Mouse (Mus musculus): Measurements from ENCODE around the gene Olfr683.
"Not testable (repeated sequence)": the region's sequence is repeated elsewhere in the genome, so short reads cannot be mapped to it uniquely, and the experiment has no call there.

Gene Olfr683

DNA sequence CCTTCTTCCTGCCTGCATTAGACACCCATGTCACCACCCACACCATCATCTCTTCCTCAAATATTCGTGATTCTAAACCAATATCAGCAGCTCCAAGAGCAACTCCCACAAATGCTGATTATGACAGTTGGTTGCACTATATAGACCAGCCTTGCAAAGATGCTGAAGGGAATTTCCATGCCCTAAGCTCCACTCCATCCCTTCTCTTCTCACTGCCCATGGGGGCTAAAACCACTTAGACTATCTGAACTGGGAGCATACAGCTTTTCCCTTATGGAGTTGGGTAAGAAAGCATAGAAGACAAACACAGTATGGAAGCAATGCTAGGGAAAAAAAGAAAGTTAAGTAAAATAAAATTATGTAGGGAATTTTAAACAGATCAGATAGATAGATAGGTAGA, at the start of gene Olfr683:
TSS of gene Olfr683 (minus strand) at position 101 of the 400 bp plus-strand sequence.
- no peak for DNase-seq (ENCODE audit: low read depth, low spot score)

DNA sequence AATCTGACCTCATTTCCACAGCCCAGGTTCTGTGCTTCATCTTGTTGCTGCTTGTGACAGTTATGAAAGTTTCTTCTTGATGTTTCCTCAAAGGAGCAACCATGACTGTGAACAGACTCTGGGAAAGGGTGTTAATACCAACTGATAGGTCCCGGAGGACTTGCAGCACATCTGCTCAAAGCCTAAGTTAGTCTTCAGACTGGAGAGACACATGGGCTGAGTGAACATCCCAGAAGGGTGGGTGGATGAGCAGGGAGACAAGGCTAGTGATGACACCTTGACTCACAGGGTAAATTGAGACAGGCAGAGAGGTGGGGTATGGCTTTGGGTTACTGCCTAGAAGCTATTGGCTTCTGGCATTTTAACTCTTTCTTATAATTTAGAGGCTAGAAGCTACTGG, 39.1 kb upstream of the Olfr683 start, which contains the start of gene Olfr685:
TSS of gene Olfr685 (minus strand) at position 101 of the 400 bp plus-strand sequence.
- DNase-seq (ENCODE audit: low read depth, low spot score): no peak

DNA sequence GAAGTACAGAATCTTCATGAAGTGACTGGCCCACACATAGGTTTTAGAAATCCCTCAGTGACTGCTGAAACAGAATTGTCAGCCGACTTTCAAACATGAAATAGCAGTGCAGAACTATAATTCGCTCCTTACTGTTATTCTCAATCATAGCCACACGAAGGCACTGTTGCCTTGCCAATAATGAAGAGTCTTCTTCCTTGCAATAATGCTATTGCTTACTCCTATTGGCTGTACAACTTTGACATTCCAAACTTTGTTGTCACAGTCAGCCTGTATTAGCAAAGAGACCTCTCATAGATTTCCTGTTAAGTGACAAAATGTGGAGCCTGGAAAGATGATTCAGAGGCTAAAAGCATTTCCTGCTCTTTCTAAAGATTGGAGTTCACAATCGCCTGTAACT, 24.0 kb upstream of the Olfr683 start:
- DNase-seq (ENCODE audit: low read depth, low spot score): peak; percentile 66

DNA sequence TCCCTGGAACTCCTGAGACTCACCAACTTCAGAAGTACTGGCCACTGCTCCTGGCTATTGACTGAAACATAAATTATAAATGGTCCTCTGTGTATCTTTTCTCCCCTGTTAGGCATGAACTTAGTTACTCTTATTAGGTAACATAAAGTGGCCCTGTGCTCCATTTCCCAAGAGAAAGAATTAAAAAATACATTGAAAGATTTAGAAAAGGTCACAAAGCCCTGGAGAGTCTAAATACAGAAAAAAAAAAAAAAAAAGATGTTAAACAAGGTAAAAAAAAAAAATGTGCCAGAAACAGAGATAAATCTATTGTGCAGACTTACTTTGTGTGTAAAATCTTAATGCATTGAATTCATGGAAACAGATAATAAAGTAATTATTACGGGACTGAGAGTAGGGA, 16.7 kb upstream of the Olfr683 start, which contains the start of gene Olfr684:
TSS of gene Olfr684 (minus strand) at position 101 of the 400 bp plus-strand sequence.
- no peak for DNase-seq (ENCODE audit: low read depth, low spot score)

DNA sequence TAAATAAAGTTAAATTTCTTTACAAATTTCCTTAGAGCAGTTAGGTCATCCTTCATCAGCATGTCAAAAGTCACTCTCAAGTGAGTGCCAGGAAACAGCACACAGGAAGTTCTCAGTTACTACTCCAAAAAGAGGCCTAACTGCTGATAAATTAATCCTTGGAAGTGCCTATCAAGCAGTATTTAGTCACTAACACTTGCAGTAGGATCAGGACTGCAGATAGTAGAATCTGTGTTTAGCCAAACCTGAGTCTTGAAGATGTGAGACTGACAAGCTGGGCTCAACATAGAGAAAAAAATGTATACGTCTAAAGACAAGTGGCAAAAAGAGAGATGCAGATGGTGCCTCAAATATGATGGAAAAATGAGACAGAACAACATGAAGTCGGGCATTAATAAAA, 5.5 kb downstream of the Olfr683 start:
- DNase-seq (ENCODE audit: low read depth, low spot score): no peak

DNA sequence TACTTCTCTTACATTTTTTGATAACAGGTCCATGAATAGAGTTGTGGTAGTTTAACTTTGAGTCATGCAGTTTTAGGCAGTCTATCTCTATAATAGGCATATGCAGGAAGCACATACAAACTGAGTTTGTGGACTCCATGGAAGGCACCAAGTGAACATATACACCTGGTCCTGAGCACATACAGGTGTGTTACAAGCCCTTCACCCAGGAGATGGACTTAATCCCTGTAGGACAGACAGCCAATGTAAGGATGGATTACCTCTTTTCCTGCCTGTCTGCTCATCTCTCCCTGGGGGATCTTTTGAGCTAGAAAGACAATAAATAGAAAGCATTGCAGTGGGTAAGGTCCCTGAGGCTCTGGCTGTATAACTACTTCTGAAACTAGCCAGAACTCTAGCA, 30.3 kb downstream of the Olfr683 start, which contains the start of gene Olfr681:
TSS of gene Olfr681 (plus strand) at position 301 of the 400 bp plus-strand sequence.
- DNase-seq (ENCODE audit: low read depth, low spot score): no peak

DNA sequence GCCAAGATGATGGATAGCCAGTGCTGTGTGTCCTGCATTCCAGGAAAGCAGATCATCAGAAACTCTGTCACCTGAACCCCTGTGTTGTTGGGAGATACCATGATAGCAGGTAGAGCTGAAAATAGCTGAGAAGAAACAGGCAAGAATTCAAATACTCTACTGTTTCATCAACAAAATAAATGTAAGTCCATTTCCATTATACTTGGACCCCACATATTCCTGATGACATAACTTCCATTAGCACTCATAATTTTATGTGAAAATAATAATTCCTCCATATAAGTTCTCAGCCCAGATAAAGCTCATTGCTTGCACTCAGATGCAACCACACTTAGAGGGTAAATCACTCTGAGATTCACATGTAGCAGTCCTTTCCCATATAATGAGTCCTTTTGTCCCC, 54.1 kb downstream of the Olfr683 start, which contains the start of gene Olfr680-ps1:
TSS of gene Olfr680-ps1 (minus strand) at position 101 of the 400 bp plus-strand sequence.
- not testable (repeated sequence) for DNase-seq (ENCODE audit: low read depth, low spot score)

Measured in 3T3-L1 (cell line).